Mouse (Mus musculus) embryonic fibroblast, embryonic 13.5 days (primary cell): ENCODE measurements around the gene Olfr588-ps1.

Experiments used
- CTCF ChIP-seq: IDR thresholded peaks from 2 replicates; pipeline ENCODE4 v1.5.1; 2011; ENCODE audit warnings: mild to moderate bottlenecking, control low read depth, low read length, moderate library complexity, borderline replicate concordance; ENCODE audit not compliant: insufficient read depth
- POLR2A ChIP-seq: IDR thresholded peaks from 2 replicates; pipeline ENCODE4 v1.6.1; 2011; ENCODE audit warnings: low read depth, mild to moderate bottlenecking, control low read depth, low read length, moderate library complexity

DNA sequence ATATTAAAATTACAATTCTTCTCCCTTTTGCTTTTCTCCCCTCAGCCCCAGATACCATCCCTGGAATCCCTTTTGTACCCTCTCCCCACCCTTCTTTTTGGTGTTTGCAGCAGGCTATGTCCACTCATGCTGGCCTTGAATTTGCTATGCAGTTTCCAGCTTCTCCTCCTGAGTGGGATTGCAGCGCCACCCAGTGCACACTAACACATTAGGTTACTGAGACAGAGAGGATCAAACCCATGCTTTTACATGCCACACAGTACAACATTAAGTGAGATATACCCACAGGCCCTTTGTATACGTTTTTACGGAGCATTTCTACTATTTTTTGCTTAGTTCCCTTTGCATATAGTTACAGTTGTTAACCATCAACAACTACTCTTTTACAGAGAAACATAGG, 21.3 kb upstream of the Olfr588-ps1 start:
- no peak for TF ChIP-seq CTCF
- TF ChIP-seq POLR2A: no peak
